Mouse (Mus musculus): ENCODE results near the gene Gm16181.

DNA sequence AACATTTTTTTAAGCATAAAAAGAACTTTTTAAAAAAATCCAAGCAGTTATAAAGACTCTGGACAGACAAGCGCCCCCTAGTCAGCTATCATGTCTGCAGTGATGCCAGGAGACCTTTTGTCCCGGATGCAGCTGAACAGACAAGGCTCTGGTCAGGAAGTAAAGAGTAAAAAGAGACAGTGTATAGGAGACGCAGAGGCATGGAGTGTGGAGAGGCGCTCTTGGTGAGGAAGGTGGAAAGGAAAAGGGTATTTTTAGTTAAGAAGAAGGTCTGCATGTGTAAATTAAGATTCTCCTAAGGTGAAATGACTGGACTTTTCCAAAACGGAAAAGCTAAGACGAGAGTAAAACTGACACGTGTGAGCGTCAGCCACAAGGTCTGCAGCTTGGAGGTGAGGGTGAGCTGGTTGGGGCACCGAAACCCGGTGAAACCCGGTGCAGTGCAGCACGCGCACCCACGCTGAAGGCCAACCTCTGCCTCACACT lies 6.0 kb downstream of the Gm16181 start:
- TF ChIP-seq CTCF (IDR thresholded peaks at IDR 0.05; ENCODE audit: control insufficient read depth, insufficient read depth, insufficient read length) = no peak
- no peak for TF ChIP-seq MAX (IDR thresholded peaks at IDR 0.05)
- no peak for TF ChIP-seq FOSL1 (IDR thresholded peaks at IDR 0.05; ENCODE audit: insufficient read depth, low read length, poor library complexity, severe bottlenecking)
- TF ChIP-seq MYOG (IDR thresholded peaks at IDR 0.05; ENCODE audit: control insufficient read depth, extremely low read depth, insufficient read length) = no peak
- no peak for TF ChIP-seq MYOD1 (IDR thresholded peaks at IDR 0.05; ENCODE audit: control insufficient read depth, insufficient read length, low read depth)
- no peak for TF ChIP-seq USF1 (IDR thresholded peaks at IDR 0.05; ENCODE audit: low read depth)

Measured in C2C12 (cell line).